Mouse (Mus musculus): ENCODE measurements around the gene Grin2c. TPM values are rescaled to one million over a fixed set of nuclear protein-coding genes. Genes with fewer than 3 reads are reported as not detected.

Gene Grin2c
- polyA plus RNA-seq, 1 experiment: 0.33 TPM

- no peak overlapping the region for H3K27ac ChIP-seq (ENCODE audit: insufficient read depth, low read depth, low read length)
- H3K36me3 ChIP-seq (ENCODE audit: control insufficient read depth, insufficient read depth, low read length): no peaks in the 10 kb centered on the region; the same call in 1 of the 2 replicates
- no peak overlapping the region for H3K4me3 ChIP-seq (ENCODE audit: low read depth, low read length)
- TF ChIP-seq CTCF (IDR thresholded peaks at IDR 0.05; ENCODE audit: extremely low read depth, insufficient read length, insufficient replicate concordance, low read depth, low read length): no peak
- no peak for TF ChIP-seq POLR2A (IDR thresholded peaks at IDR 0.05; ENCODE audit: low read depth, low read length)
- H3K27me3 ChIP-seq (ENCODE audit: control insufficient read depth, insufficient read depth, low read length): no peaks in the 10 kb centered on the region
- H3K4me1 ChIP-seq (ENCODE audit: control insufficient read depth, insufficient read depth, insufficient read length, low read length): peaks cover 13% of the 10 kb centered on the region; the same call in 1 of the 2 replicates
- WGBS: 86% methylated on average over 18 of the region's 18 CpGs
Observed at GRCm38 (mm10) chr11:115217439-115218410, 49.3 kb downstream of the Grin2c start.

GRCm38 (mm10) chr11:115215123-115215522, 51.9 kb downstream of the Grin2c start:
- 73% methylated on average over 5 of the region's 5 CpGs for WGBS
- no peak overlapping the region for H3K27ac ChIP-seq (ENCODE audit: insufficient read depth, low read depth, low read length)
- peaks cover 1% of the 10 kb centered on the region; the same call in 1 of the 2 replicates for H3K36me3 ChIP-seq (ENCODE audit: control insufficient read depth, insufficient read depth, low read length)

GRCm38 (mm10) chr11:115212116-115212515, 54.9 kb downstream of the Grin2c start:
- Histone ChIP-seq H3K27ac (ENCODE audit: insufficient read depth, low read depth, low read length) (no peak overlapping the region), H3K4me3 (ENCODE audit: low read depth, low read length) (no peak overlapping the region), H3K27me3 (ENCODE audit: control insufficient read depth, insufficient read depth, low read length) (no peaks in the 10 kb centered on the region), H3K36me3 (ENCODE audit: control insufficient read depth, insufficient read depth, low read length) (peaks cover 17% of the 10 kb centered on the region), H3K4me1 (ENCODE audit: control insufficient read depth, insufficient read depth, insufficient read length, low read length) (no peaks in the 10 kb centered on the region)
- WGBS: 63% methylated on average over 13 of the region's 13 CpGs
- TF ChIP-seq POLR2A (IDR thresholded peaks at IDR 0.05; ENCODE audit: low read depth, low read length) (no peak), CTCF (IDR thresholded peaks at IDR 0.05; ENCODE audit: extremely low read depth, insufficient read length, insufficient replicate concordance, low read depth, low read length) (no peak)

More at GRCm38 (mm10) chr11:115215123-115215522, 51.9 kb downstream of the Grin2c start:
- Histone ChIP-seq H3K4me3 (ENCODE audit: low read depth, low read length) (no peak overlapping the region), H3K27me3 (ENCODE audit: control insufficient read depth, insufficient read depth, low read length) (no peaks in the 10 kb centered on the region), H3K4me1 (ENCODE audit: control insufficient read depth, insufficient read depth, insufficient read length, low read length) (peaks cover 13% of the 10 kb centered on the region; the same call in 1 of the 2 replicates)
- TF ChIP-seq CTCF (IDR thresholded peaks at IDR 0.05; ENCODE audit: extremely low read depth, insufficient read length, insufficient replicate concordance, low read depth, low read length): no peak
- no peak for TF ChIP-seq POLR2A (IDR thresholded peaks at IDR 0.05; ENCODE audit: low read depth, low read length)

- WGBS: 84% methylated on average over 7 of the region's 7 CpGs
- Histone ChIP-seq H3K4me3 (ENCODE audit: low read depth, low read length) (no peak overlapping the region), H3K36me3 (ENCODE audit: control insufficient read depth, insufficient read depth, low read length) (peaks cover 38% of the 10 kb centered on the region), H3K4me1 (ENCODE audit: control insufficient read depth, insufficient read depth, insufficient read length, low read length) (no peaks in the 10 kb centered on the region), H3K27me3 (ENCODE audit: control insufficient read depth, insufficient read depth, low read length) (no peaks in the 10 kb centered on the region), H3K27ac (ENCODE audit: insufficient read depth, low read depth, low read length) (no peak overlapping the region)
- no peak for TF ChIP-seq POLR2A (IDR thresholded peaks at IDR 0.05; ENCODE audit: low read depth, low read length)
- TF ChIP-seq CTCF (IDR thresholded peaks at IDR 0.05; ENCODE audit: extremely low read depth, insufficient read length, insufficient replicate concordance, low read depth, low read length): no peak
Observed at GRCm38 (mm10) chr11:115209958-115210357, 57.1 kb downstream of the Grin2c start.

- H3K27me3 ChIP-seq (ENCODE audit: control insufficient read depth, insufficient read depth, low read length): no peaks in the 10 kb centered on the region
- H3K36me3 ChIP-seq (ENCODE audit: control insufficient read depth, insufficient read depth, low read length): peaks cover 42% of the 10 kb centered on the region
- no peak for TF ChIP-seq POLR2A (IDR thresholded peaks at IDR 0.05; ENCODE audit: low read depth, low read length)
- TF ChIP-seq CTCF (IDR thresholded peaks at IDR 0.05; ENCODE audit: extremely low read depth, insufficient read length, insufficient replicate concordance, low read depth, low read length): no peak
- no peak overlapping the region for H3K4me3 ChIP-seq (ENCODE audit: low read depth, low read length)
- 85% methylated on average over 25 of the region's 25 CpGs for WGBS
- H3K4me1 ChIP-seq (ENCODE audit: control insufficient read depth, insufficient read depth, insufficient read length, low read length): no peaks in the 10 kb centered on the region
- no peak overlapping the region for H3K27ac ChIP-seq (ENCODE audit: insufficient read depth, low read depth, low read length)
Observed at GRCm38 (mm10) chr11:115208776-115209732, 58.0 kb downstream of the Grin2c start.

- WGBS: 96% methylated on average over 12 of the region's 12 CpGs
- Histone ChIP-seq H3K27me3 (ENCODE audit: control insufficient read depth, insufficient read depth, low read length) (no peaks in the 10 kb centered on the region), H3K4me1 (ENCODE audit: control insufficient read depth, insufficient read depth, insufficient read length, low read length) (no peaks in the 10 kb centered on the region), H3K36me3 (ENCODE audit: control insufficient read depth, insufficient read depth, low read length) (peaks cover 42% of the 10 kb centered on the region), H3K27ac (ENCODE audit: insufficient read depth, low read depth, low read length) (no peak overlapping the region), H3K4me3 (ENCODE audit: low read depth, low read length) (no peak overlapping the region)
- no peak for TF ChIP-seq POLR2A (IDR thresholded peaks at IDR 0.05; ENCODE audit: low read depth, low read length)
- no peak for TF ChIP-seq CTCF (IDR thresholded peaks at IDR 0.05; ENCODE audit: extremely low read depth, insufficient read length, insufficient replicate concordance, low read depth, low read length)
Observed at GRCm38 (mm10) chr11:115208126-115208525, 58.9 kb downstream of the Grin2c start.

All from small intestine, adult 2 months (tissue).